Comparison of ENCODE assay signal across 18 mouse cellular contexts in the genomic region with DNA sequence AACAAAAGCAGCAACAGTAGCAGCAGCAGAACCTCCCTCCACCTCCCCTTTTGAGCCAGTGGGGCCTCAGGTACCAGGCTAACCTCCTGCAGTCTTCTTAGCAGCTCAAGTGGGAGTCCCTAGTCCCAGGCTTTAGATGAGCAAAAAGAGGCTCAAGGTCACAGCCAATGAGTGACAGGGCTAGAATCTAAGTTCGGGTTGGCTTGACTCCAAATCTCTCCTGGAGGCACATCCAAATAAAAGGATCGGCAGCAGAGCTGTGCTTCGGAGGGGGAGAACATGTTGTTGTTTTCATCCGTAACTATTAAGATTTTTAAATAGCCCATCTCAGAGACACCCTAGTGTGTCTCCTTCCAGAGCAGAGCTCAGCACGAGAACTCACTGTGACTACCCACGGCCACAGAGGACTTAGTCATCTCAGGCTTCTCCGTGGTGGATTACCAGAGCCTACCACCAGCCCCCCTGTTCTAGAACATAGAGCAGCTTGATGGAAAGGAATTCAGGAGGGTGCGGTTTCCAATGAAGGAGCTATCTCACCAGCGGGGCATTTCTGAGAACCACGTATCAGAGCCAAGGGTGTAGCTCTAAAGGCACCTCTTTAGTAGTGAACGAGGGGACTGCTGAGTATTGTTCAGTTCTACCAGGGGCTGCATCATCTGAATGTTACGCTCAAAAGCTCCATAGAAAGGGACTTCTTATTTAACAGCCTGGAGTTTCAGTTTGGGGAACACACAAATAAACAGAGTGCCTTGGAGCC.
DNase-seq lines count a peak whose midpoint lies in the region; ATAC-seq lines count a peak whose summit lies in the region.
"Had no signal": no experiment of that assay in that cellular context is flagged by ENCODE, and none has a peak within 500 bp of the region (broad histone marks: within the 10 kb centered on the region; RNA-seq: fewer than 3 reads in every experiment).

No protein-coding gene starts in this region.

- 48% methylated on average over 12 of the region's 12 CpGs for WGBS in heart, embryonic 16.5 days
- WGBS in heart, embryonic 11.5 days (ENCODE audit: insufficient replicate concordance): 71% methylated on average over 12 of the region's 12 CpGs
- WGBS in liver, embryonic 15.5 days (ENCODE audit: insufficient replicate concordance): 23% methylated on average over 12 of the region's 12 CpGs

- 0 out of 2 replicates have a peak overlapping the region, but pooled peaks have one; percentile 9 for H3K27ac ChIP-seq in heart, embryonic 16.5 days (ENCODE audit: low read length)
- no peak overlapping the region for H3K27ac ChIP-seq in heart, embryonic 11.5 days (ENCODE audit: low read depth, low read length)
- peak overlapping the region; percentile 92 for H3K27ac ChIP-seq in liver, embryonic 15.5 days (replicated peaks)
- H3K27ac ChIP-seq: embryonic facial prominence, embryonic 13.5 days; forebrain, embryonic 13.5 days; gastrocnemius, adult 2 months; heart, adult 2 months; hindbrain, embryonic 15.5 days; midbrain, embryonic 13.5 days had no signal

- no peak overlapping the region for H3K4me3 ChIP-seq in heart, embryonic 16.5 days (ENCODE audit: low read length)
- no peak overlapping the region for H3K4me3 ChIP-seq in heart, embryonic 11.5 days (ENCODE audit: low read depth, low read length)
- H3K4me3 ChIP-seq in liver, embryonic 15.5 days (replicated peaks): peak overlapping the region; percentile 29
- H3K4me3 ChIP-seq: embryonic facial prominence, embryonic 13.5 days; forebrain, embryonic 13.5 days; gastrocnemius, adult 2 months; heart, adult 2 months; hindbrain, embryonic 15.5 days; midbrain, embryonic 13.5 days had no signal

- H3K36me3 ChIP-seq in heart, embryonic 16.5 days (ENCODE audit: control insufficient read depth, insufficient read depth): peaks cover 8% of the 10 kb centered on the region; the same call in 1 of the 2 replicates
- H3K36me3 ChIP-seq in heart, embryonic 11.5 days (ENCODE audit: control insufficient read depth, insufficient read depth, low read length): no peaks in the 10 kb centered on the region
- no peaks in the 10 kb centered on the region for H3K36me3 ChIP-seq in liver, embryonic 15.5 days (replicated peaks)
- H3K36me3 ChIP-seq: hindbrain, embryonic 15.5 days; midbrain, embryonic 13.5 days had no signal

- H3K9ac ChIP-seq in heart, embryonic 16.5 days (ENCODE audit: low read length): no peak overlapping the region
- no peak overlapping the region for H3K9ac ChIP-seq in heart, embryonic 11.5 days (ENCODE audit: low read depth, low read length)
- peak overlapping the region; percentile 45 for H3K9ac ChIP-seq in liver, embryonic 15.5 days
- H3K9ac ChIP-seq: embryonic facial prominence, embryonic 13.5 days; forebrain, embryonic 13.5 days; hindbrain, embryonic 15.5 days; midbrain, embryonic 13.5 days had no signal

- DNase-seq in MEL-GATA-1-ER (ENCODE audit: extremely low read depth, low read depth): peak; percentile 89
- DNase-seq in c-Kit-positive CD71-positive TER-119-positive erythroid progenitor cells, embryonic 14.5 days (ENCODE audit: low spot score): peak; percentile 90
- DNase-seq in cerebellum, adult 9-10 months: no peak
- DNase-seq: gastrocnemius, adult 2 months; heart, adult 2 months; kidney, adult 18-20 months; kidney, postnatal 25 days; layer of hippocampus, postnatal 36 days; lung, postnatal 14 days had no signal

- no peaks in the 10 kb centered on the region for H3K9me3 ChIP-seq in heart, embryonic 16.5 days (replicated peaks; ENCODE audit: control insufficient read depth, low read length)
- no peaks in the 10 kb centered on the region for H3K9me3 ChIP-seq in heart, embryonic 11.5 days (replicated peaks; ENCODE audit: control insufficient read depth, low read length)
- H3K9me3 ChIP-seq in liver, embryonic 15.5 days (replicated peaks): no peaks in the 10 kb centered on the region
- H3K9me3 ChIP-seq: embryonic facial prominence, embryonic 13.5 days; forebrain, embryonic 13.5 days; hindbrain, embryonic 15.5 days; midbrain, embryonic 13.5 days had no signal

- no peaks in the 10 kb centered on the region for H3K27me3 ChIP-seq in heart, embryonic 16.5 days (ENCODE audit: control insufficient read depth, insufficient read depth, low read length)
- no peaks in the 10 kb centered on the region for H3K27me3 ChIP-seq in heart, embryonic 11.5 days (ENCODE audit: control insufficient read depth, insufficient read depth, low read length)
- no peaks in the 10 kb centered on the region for H3K27me3 ChIP-seq in liver, embryonic 15.5 days
- H3K27me3 ChIP-seq: embryonic facial prominence, embryonic 13.5 days; forebrain, embryonic 13.5 days; hindbrain, embryonic 15.5 days; midbrain, embryonic 13.5 days; Patski had no signal

- no peak overlapping the region for H3K4me2 ChIP-seq in heart, embryonic 16.5 days (ENCODE audit: low read depth, low read length)
- H3K4me2 ChIP-seq in heart, embryonic 11.5 days: no peak overlapping the region
- H3K4me2 ChIP-seq in liver, embryonic 15.5 days: peak overlapping the region; percentile 59
- H3K4me2 ChIP-seq: embryonic facial prominence, embryonic 13.5 days; forebrain, embryonic 13.5 days; hindbrain, embryonic 15.5 days; midbrain, embryonic 13.5 days had no signal

- H3K4me1 ChIP-seq in heart, embryonic 16.5 days (ENCODE audit: control insufficient read depth, insufficient read depth, low read length): peaks cover 34% of the 10 kb centered on the region
- H3K4me1 ChIP-seq in heart, embryonic 11.5 days (ENCODE audit: control insufficient read depth, insufficient read depth, low read length): peaks cover 12% of the 10 kb centered on the region
- peaks cover 50% of the 10 kb centered on the region for H3K4me1 ChIP-seq in liver, embryonic 15.5 days (replicated peaks)
- H3K4me1 ChIP-seq: embryonic facial prominence, embryonic 13.5 days; midbrain, embryonic 13.5 days had no signal

- no peak for ATAC-seq in heart, embryonic 16.5 days (replicated peaks; ENCODE audit: extremely low read depth, insufficient read depth, low FRiP score)
- no peak for ATAC-seq in heart, embryonic 11.5 days (replicated peaks; ENCODE audit: insufficient number of reproducible peaks, low FRiP score, low TSS enrichment)
- ATAC-seq in liver, embryonic 15.5 days (ENCODE audit: insufficient read depth): peak; percentile 81
- ATAC-seq in CD4-positive, CD25-positive, alpha-beta regulatory T cell, adult 4 months: no peak
- ATAC-seq: midbrain, embryonic 13.5 days; Patski had no signal
